Mouse (Mus musculus) left cerebral cortex, postnatal 14 days (tissue): Measurements from ENCODE around the gene Satb2. TPM values are rescaled to one million over a fixed set of nuclear protein-coding genes. Genes with fewer than 3 reads are reported as not detected.

Experiments used
- DNase-seq, 2 experiments: peaks; one replicate each; pipeline ENCODE4 v3.0.0; 2021 to 2022; ENCODE audit warnings: low spot score in 2 of 2, mixed read lengths in 1 of 2
- intact Hi-C: fragments of 180-260 bp; cut with DNase I; formaldehyde crosslinking; loops from one replicate; pipeline ENCODE4 v1.15.1; 2025
- microRNA-seq, 2 experiments: library from miRNA; unstranded; fragments of <30 nt; microRNA quantifications; one replicate each; pipeline ENCODE4 v1.2.0; 2022
- total RNA-seq, 2 experiments: library from RNA; stranded (reverse); gene quantifications; 2 replicates each; pipeline ENCODE4 v1.2.3; 2021

Satb2 gene
- total RNA-seq, 2 experiments from 2014 or later, result 99.7 to 109 TPM

- no peak for DNase-seq
- intact Hi-C loops, result no loop called here
Observed at GRCm38 (mm10) chr1:56764205-56764604, 214.2 kb downstream of the Satb2 start.

GRCm38 (mm10) chr1:56761512-56761911 is 216.9 kb downstream of the Satb2 start:
- DNase-seq, result no peak
- intact Hi-C loops, result no loop called here

GRCm38 (mm10) chr1:56753283-56753682 is 225.2 kb downstream of the Satb2 start:
- DNase-seq, result no peak
- intact Hi-C loops, result no loop called here

GRCm38 (mm10) chr1:56750693-56751092 is 227.8 kb downstream of the Satb2 start:
- peak in 1 of 2 experiments; percentile 31 for DNase-seq
- intact Hi-C loops, result no loop called here

- intact Hi-C loops, result no loop called here
- DNase-seq, result no peak
Observed at GRCm38 (mm10) chr1:56749629-56750311, 228.7 kb downstream of the Satb2 start.

GRCm38 (mm10) chr1:56748876-56749493 is 229.5 kb downstream of the Satb2 start:
- intact Hi-C loops, result no loop called here
- DNase-seq, result no peak

Small RNA genes lying within 50 kb of the gene (microRNA-seq; reads per million reads assigned to microRNA genes)
- 0 reads per million in 2 experiments for gene Gm23943
